Mouse (Mus musculus): Measurements from ENCODE around the gene Cryl1.

- no peak for TF ChIP-seq CTCF (IDR thresholded peaks at IDR 0.05 in 2 of 3, conservative IDR thresholded peaks at IDR 0.05 in 1 of 3; ENCODE audit: control insufficient read depth in 1 of 3, insufficient read depth in 1 of 3, low read depth in 2 of 3, low read length in 3 of 3, poor library complexity in 1 of 3, severe bottlenecking in 1 of 3)
- TF ChIP-seq TAL1 (IDR thresholded peaks at IDR 0.05; ENCODE audit: low read length): no peak
- TF ChIP-seq KAT2A (conservative IDR thresholded peaks at IDR 0.05; ENCODE audit: low read depth, low read length): no peak
- peak; percentile 53 for TF ChIP-seq POLR2AphosphoS2 (IDR thresholded peaks at IDR 0.05; ENCODE audit: low read length)
- peak in 1 of 2 experiments; percentile 68; a peak in 2 of 4 replicates for TF ChIP-seq POLR2A (IDR thresholded peaks at IDR 0.05; ENCODE audit: control insufficient read depth in 1 of 2, insufficient read depth in 1 of 2, low read depth in 1 of 2, low read length in 2 of 2, poor library complexity in 1 of 2)
- TF ChIP-seq ETS1 (IDR thresholded peaks at IDR 0.05; ENCODE audit: low read depth, low read length): no peak
- no peak for TF ChIP-seq JUND (IDR thresholded peaks at IDR 0.05; ENCODE audit: low read depth, low read length)
- peak; percentile 77 for TF ChIP-seq MAX (IDR thresholded peaks at IDR 0.05; ENCODE audit: low read length)
- TF ChIP-seq CHD1 (IDR thresholded peaks at IDR 0.05; ENCODE audit: low read depth, low read length): no peak
- TF ChIP-seq ELF1 (IDR thresholded peaks at IDR 0.05; ENCODE audit: low read depth, low read length): peak; percentile 82
Observed at GRCm38 (mm10) chr14:57398813-57399427, 591 bp upstream of the Cryl1 start.

Measured in MEL (cell line).